Mouse (Mus musculus) brain, embryonic 18.5 days (tissue): Measurements from ENCODE around the gene Trim25.

Experiments
- DNase-seq: peaks from one replicate; pipeline ENCODE4 v3.0.0-alpha.2; 2012; ENCODE audit warnings: low read depth, low spot score

The Trim25 gene

GRCm38 (mm10) chr11:89065297-89065696 is 66.1 kb downstream of the Trim25 start:
- DNase-seq, result no peak

GRCm38 (mm10) chr11:89066126-89066525 is 67.0 kb downstream of the Trim25 start:
- DNase-seq, result no peak

- no peak for DNase-seq
Observed at GRCm38 (mm10) chr11:89066750-89067149, 67.6 kb downstream of the Trim25 start, which contains the start of gene Dgke. Gene Dgke (minus strand): TSS chr11:89066850.

GRCm38 (mm10) chr11:89067301-89067822 is 68.2 kb downstream of the Trim25 start:
- DNase-seq, result no peak

GRCm38 (mm10) chr11:89067871-89068490 is 68.8 kb downstream of the Trim25 start:
- DNase-seq, result no peak

- DNase-seq, result no peak
Observed at GRCm38 (mm10) chr11:89068649-89069048, 69.5 kb downstream of the Trim25 start.

GRCm38 (mm10) chr11:89069303-89069702 is 70.1 kb downstream of the Trim25 start:
- no peak for DNase-seq
